Mouse (Mus musculus): Measurements from ENCODE around the gene Adamts18. TPM values are rescaled to one million over a fixed set of nuclear protein-coding genes. Genes with fewer than 3 reads are reported as not detected.
A peak's percentile ranks its signal among the peaks of the same experiment; 100 is the strongest.

Gene Adamts18
- polyA plus RNA-seq, 1 experiment from 2014 or later = 14.3 TPM

DNA sequence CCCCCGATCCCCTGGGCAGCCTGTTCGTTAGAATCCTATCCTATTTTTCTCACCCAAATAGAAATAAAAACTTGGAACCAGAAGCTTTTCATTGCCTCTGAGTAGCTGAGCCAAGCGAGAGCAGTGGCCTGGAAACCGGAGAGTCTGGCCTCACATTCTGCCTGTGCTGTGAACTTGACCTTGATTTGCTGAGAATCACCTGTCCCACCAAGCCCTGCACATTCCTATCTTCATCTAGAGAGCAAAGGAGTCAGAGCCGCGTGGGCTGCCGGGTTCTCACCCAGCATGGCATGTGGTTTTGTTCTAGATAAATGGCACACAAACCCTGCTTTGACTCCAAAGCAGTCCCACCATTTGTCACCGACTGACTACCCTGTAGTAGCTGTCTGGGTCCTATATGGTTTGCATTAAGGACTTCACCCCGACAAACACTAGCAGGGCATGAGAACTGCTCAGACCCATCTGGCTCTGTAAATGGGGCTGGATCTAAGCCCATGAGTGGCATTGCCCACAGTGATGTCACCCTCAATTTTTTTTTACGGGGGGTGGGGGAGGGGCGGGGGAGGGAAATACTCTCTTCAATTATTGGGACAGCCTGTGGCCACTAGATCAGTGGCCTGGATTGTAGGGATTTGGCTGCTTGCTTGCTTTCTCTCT lies 175.8 kb downstream of the Adamts18 start:
- H3K4me3 ChIP-seq = no peak overlapping the region
- no peaks in the 10 kb centered on the region for H3K9me3 ChIP-seq (replicated peaks)
- WGBS = 63% methylated on average over 11 of the region's 11 CpGs
- ATAC-seq = peak; percentile 88
- H3K4me1 ChIP-seq = peaks cover 13% of the 10 kb centered on the region; the same call in 1 of the 2 replicates
- H3K27ac ChIP-seq = peak overlapping the region; percentile 59
- H3K4me2 ChIP-seq = no peak overlapping the region
- H3K36me3 ChIP-seq (ENCODE audit: poor library complexity, severe bottlenecking) = no peaks in the 10 kb centered on the region
- H3K27me3 ChIP-seq = no peaks in the 10 kb centered on the region
- no peak overlapping the region for H3K9ac ChIP-seq

- Histone ChIP-seq H3K9me3 (replicated peaks) (no peaks in the 10 kb centered on the region), H3K4me3 (no peak overlapping the region), H3K27me3 (no peaks in the 10 kb centered on the region), H3K4me2 (no peak overlapping the region), H3K4me1 (peaks cover 39% of the 10 kb centered on the region), H3K36me3 (ENCODE audit: poor library complexity, severe bottlenecking) (no peaks in the 10 kb centered on the region), H3K27ac (no peak overlapping the region), H3K9ac (no peak overlapping the region)
- no peak for ATAC-seq
- 87% methylated on average over 10 of the region's 10 CpGs for WGBS
Measured at GRCm38 (mm10) chr8:113669924-113670323, 178.6 kb downstream of the Adamts18 start.

DNA sequence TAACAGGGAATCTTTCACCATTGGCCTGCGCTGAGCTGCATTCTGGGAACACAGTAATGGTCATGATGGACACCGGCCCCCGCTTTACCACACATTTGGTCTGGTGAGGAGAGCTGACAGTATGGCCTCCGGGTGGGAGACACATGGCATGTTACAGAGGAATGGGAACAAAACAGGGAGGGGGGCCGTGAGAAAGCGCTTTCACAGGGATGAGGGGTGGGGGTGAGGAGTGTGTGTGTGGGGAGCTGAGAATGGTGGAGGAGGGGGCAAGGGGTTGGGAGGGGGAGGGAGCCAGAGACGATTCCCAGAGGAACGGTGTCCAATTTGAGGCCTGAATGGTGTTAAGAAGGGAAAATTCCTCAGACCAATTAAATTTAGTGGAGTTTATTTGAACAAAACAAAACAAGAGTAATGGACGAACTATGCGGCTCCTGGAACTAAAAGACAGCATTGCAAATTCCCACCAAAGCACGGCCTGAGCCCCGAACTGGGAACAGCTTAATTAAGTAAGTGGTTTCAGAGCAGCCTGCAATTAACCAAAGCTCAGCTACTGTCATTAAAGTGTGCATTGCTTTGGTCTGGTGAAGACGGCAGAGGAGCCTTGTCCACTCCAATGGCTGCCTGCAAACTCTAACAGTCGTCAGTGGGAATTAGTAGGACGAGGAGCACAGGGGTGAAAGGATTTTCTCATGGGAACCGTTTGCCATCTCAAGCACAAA lies 181.7 kb downstream of the Adamts18 start:
- ATAC-seq = peak; percentile 76

DNA sequence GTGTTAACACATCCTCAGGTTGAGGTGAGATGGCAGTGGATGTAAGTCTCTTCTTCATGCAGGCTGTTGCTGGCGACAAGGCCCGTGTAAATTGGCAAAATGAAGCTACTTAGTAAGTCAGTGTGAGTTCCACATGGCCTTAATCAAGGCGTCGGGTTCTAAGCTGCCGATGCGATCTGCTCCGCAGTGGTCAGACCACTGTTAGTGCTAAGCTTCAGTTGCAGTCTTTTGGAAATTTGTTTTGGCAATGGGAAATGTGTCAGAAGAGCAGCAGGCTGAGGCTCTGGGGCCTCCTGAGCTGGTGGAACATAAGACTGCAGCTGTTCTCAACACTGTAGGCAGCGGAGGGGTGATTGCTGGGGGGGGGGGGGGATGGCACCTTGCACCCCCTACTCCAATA lies 182.6 kb downstream of the Adamts18 start:
- peak; percentile 34; the same call in 1 of the 2 replicates for ATAC-seq
- H3K4me3 ChIP-seq = no peak overlapping the region
- no peak overlapping the region for H3K9ac ChIP-seq
- H3K4me1 ChIP-seq = peaks cover 29% of the 10 kb centered on the region
- no peaks in the 10 kb centered on the region for H3K9me3 ChIP-seq (replicated peaks)
- no peaks in the 10 kb centered on the region for H3K27me3 ChIP-seq
- H3K4me2 ChIP-seq = no peak overlapping the region
- 55% methylated on average over 8 of the region's 8 CpGs for WGBS
- no peaks in the 10 kb centered on the region for H3K36me3 ChIP-seq (ENCODE audit: poor library complexity, severe bottlenecking)
- H3K27ac ChIP-seq = peak overlapping the region; percentile 69

More for the DNA sequence above, 181.7 kb downstream of the Adamts18 start:
- H3K36me3 ChIP-seq (ENCODE audit: poor library complexity, severe bottlenecking) = no peaks in the 10 kb centered on the region
- peak overlapping the region; percentile 74 for H3K27ac ChIP-seq
- H3K4me3 ChIP-seq = no peak overlapping the region
- no peaks in the 10 kb centered on the region for H3K27me3 ChIP-seq
- no peaks in the 10 kb centered on the region for H3K9me3 ChIP-seq (replicated peaks)
- no peak overlapping the region for H3K4me2 ChIP-seq
- WGBS = 22% methylated on average over 16 of the region's 16 CpGs
- H3K9ac ChIP-seq = no peak overlapping the region
- peaks cover 29% of the 10 kb centered on the region for H3K4me1 ChIP-seq

- Histone ChIP-seq H3K4me2 (no peak overlapping the region), H3K27ac (peak overlapping the region; percentile 69; the same call in 1 of the 2 replicates), H3K9ac (no peak overlapping the region), H3K36me3 (ENCODE audit: poor library complexity, severe bottlenecking) (no peaks in the 10 kb centered on the region), H3K27me3 (no peaks in the 10 kb centered on the region), H3K4me1 (peaks cover 29% of the 10 kb centered on the region), H3K4me3 (no peak overlapping the region), H3K9me3 (replicated peaks) (no peaks in the 10 kb centered on the region)
- ATAC-seq = peak; percentile 22; the same call in 1 of the 2 replicates
- 51% methylated on average over 4 of the region's 4 CpGs for WGBS
Measured at GRCm38 (mm10) chr8:113665036-113665435, 183.5 kb downstream of the Adamts18 start.

DNA sequence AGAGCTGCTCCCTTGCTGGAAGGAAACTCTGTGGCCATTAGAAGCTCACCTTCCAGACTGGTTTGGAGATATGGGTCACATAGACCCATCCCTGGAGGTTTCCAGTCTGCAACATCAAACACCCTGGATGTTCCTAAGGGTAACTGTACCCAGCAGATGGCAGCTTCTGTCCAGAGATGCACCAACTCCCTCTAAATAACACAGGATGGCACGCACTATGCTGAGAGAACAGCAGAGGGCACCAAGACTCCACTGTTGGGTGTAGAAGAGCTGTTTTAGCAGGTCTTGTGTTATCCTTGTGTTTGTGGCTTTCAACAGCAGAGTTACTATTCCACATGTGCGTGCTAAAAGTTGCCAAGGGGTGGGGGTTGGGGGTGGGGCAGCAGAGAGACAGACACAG lies 184.0 kb downstream of the Adamts18 start:
- Histone ChIP-seq H3K9ac (no peak overlapping the region), H3K4me2 (no peak overlapping the region), H3K4me3 (no peak overlapping the region), H3K27me3 (no peaks in the 10 kb centered on the region), H3K4me1 (peaks cover 29% of the 10 kb centered on the region), H3K27ac (no peak overlapping the region), H3K36me3 (ENCODE audit: poor library complexity, severe bottlenecking) (no peaks in the 10 kb centered on the region), H3K9me3 (replicated peaks) (no peaks in the 10 kb centered on the region)
- 3% methylated on average over 2 of the region's 2 CpGs for WGBS
- ATAC-seq = peak; percentile 89

GRCm38 (mm10) chr8:113660128-113660527 lies 188.4 kb downstream of the Adamts18 start:
- Histone ChIP-seq H3K9me3 (replicated peaks) (no peaks in the 10 kb centered on the region), H3K4me1 (peaks cover 5% of the 10 kb centered on the region), H3K27ac (no peak overlapping the region), H3K27me3 (no peaks in the 10 kb centered on the region), H3K9ac (no peak overlapping the region), H3K4me2 (no peak overlapping the region), H3K4me3 (no peak overlapping the region), H3K36me3 (ENCODE audit: poor library complexity, severe bottlenecking) (no peaks in the 10 kb centered on the region)
- 100% methylated on average over 1 of the region's 1 CpGs for WGBS
- no peak for ATAC-seq

- H3K9ac ChIP-seq = no peak overlapping the region
- no peak overlapping the region for H3K27ac ChIP-seq
- H3K36me3 ChIP-seq (ENCODE audit: poor library complexity, severe bottlenecking) = no peaks in the 10 kb centered on the region
- H3K27me3 ChIP-seq = no peaks in the 10 kb centered on the region
- no peak overlapping the region for H3K4me3 ChIP-seq
- H3K4me2 ChIP-seq = no peak overlapping the region
- 83% methylated on average over 11 of the region's 11 CpGs for WGBS
- no peaks in the 10 kb centered on the region for H3K4me1 ChIP-seq
- no peak for ATAC-seq
- no peaks in the 10 kb centered on the region for H3K9me3 ChIP-seq (replicated peaks)
Measured at GRCm38 (mm10) chr8:113656681-113657298, 191.7 kb downstream of the Adamts18 start.

- Histone ChIP-seq H3K4me2 (no peak overlapping the region), H3K27me3 (no peaks in the 10 kb centered on the region), H3K4me1 (no peaks in the 10 kb centered on the region), H3K36me3 (ENCODE audit: poor library complexity, severe bottlenecking) (no peaks in the 10 kb centered on the region), H3K4me3 (no peak overlapping the region), H3K9ac (no peak overlapping the region), H3K9me3 (replicated peaks) (no peaks in the 10 kb centered on the region), H3K27ac (no peak overlapping the region)
- WGBS = 95% methylated on average over 5 of the region's 5 CpGs
- no peak for ATAC-seq
Measured at GRCm38 (mm10) chr8:113656154-113656553, 192.4 kb downstream of the Adamts18 start.

DNA sequence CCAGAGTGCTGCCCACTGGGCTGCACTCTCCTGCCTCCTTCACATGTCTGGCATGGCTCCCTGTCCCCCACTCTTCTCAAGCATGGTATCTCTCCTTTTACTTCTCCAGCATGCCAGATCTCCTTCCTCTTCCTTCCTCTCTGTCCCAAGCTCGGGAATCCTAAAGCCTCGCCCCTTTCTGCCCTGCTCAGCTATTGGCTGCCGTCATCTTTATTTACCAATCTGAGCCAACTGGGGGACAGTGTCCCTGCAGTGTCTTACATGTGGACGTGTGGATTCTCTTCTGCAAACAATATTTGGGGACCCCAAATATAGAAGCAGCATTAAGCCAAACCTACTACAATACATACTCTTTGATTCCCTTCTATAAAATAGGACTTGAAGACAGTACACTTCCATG lies 195.4 kb downstream of the Adamts18 start:
- no peaks in the 10 kb centered on the region for H3K4me1 ChIP-seq
- no peak overlapping the region for H3K27ac ChIP-seq
- H3K9me3 ChIP-seq (replicated peaks) = no peaks in the 10 kb centered on the region
- H3K4me2 ChIP-seq = no peak overlapping the region
- no peak for ATAC-seq
- no peaks in the 10 kb centered on the region for H3K36me3 ChIP-seq (ENCODE audit: poor library complexity, severe bottlenecking)
- H3K9ac ChIP-seq = no peak overlapping the region
- H3K4me3 ChIP-seq = no peak overlapping the region
- 55% methylated on average over 4 of the region's 4 CpGs for WGBS
- no peaks in the 10 kb centered on the region for H3K27me3 ChIP-seq

GRCm38 (mm10) chr8:113652450-113652849 lies 196.1 kb downstream of the Adamts18 start:
- Histone ChIP-seq H3K9me3 (replicated peaks) (no peaks in the 10 kb centered on the region), H3K4me1 (no peaks in the 10 kb centered on the region), H3K4me3 (no peak overlapping the region), H3K9ac (no peak overlapping the region), H3K4me2 (no peak overlapping the region), H3K36me3 (ENCODE audit: poor library complexity, severe bottlenecking) (no peaks in the 10 kb centered on the region), H3K27me3 (no peaks in the 10 kb centered on the region), H3K27ac (no peak overlapping the region)
- 84% methylated on average over 11 of the region's 12 CpGs for WGBS
- ATAC-seq = no peak

Measured in forebrain, embryonic 13.5 days (tissue).